Mouse (Mus musculus) mouse trophoblast stem cell (cell line): ENCODE results near the gene Lbhd2.

ENCODE experiments used
- in situ Hi-C, 2 experiments: fragments of 300-500 bp; cut with MseI, MboI; formaldehyde crosslinking; loops; 2 replicates in 1 of 2; 3 replicates in 1 of 2; pipeline ENCODE4 v1.15.1; 2025

Gene Lbhd2

DNA sequence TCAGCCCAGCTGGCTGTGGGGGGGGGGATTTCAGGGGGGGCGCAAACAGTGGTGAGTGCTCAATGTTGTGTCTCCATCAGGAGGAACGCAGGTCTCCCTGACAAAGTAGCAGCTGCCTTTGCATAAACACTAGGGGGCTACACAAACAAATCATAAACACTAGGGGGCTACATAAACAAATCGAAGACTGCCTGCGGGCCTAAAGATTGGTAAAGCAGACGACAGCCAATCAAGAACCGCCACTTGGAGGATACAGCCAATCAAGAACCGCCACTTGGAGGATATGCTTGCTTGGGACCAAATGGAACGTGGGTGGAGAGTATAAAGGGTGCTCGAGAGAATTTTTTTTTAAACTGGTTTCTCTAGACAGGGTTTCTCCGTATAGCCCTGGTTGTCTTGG lies 1.7 kb upstream of the Lbhd2 start:
- in situ Hi-C loops, result no loop called here

- in situ Hi-C loops, result no loop called here
Observed at GRCm38 (mm10) chr12:111409583-111409982, 3.0 kb downstream of the Lbhd2 start.

- in situ Hi-C loops, result no loop called here
Observed at GRCm38 (mm10) chr12:111411631-111412355, 5.2 kb downstream of the Lbhd2 start.

DNA sequence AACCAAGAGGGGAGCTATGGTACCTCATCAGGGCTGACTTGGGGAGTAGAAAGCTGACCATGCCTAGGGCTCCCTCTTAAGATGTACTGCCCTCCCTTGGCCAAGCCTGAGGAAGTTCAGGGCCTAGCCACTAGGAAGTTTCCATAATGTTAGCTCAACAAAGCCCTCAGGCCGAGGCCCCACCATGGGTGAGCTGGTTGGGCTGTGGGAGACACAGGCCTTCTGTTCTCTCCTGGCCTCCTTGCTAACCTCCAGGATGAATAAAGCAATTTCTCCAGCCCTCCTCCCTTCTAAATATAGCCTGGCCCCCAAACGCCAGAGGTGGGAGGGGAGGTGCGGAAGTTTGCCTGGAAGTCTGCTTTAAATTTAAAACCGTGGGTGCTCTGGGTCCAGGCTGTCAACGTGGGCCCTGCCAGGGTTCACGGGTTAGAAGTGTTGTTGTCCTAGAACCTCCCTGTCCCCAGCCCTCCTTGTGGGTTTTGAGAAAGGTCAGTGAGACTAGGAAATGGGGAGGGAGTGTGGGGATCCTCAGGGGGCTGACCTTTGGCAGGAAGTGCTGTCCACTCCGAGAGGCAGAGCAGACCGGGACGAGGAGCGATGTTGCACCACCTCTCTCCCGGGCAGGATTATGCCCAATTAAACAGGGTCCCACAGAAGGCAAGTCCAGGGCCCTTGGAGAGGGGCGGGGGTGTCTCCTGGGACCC lies 6.1 kb downstream of the Lbhd2 start:
- in situ Hi-C loops, result no loop called here

DNA sequence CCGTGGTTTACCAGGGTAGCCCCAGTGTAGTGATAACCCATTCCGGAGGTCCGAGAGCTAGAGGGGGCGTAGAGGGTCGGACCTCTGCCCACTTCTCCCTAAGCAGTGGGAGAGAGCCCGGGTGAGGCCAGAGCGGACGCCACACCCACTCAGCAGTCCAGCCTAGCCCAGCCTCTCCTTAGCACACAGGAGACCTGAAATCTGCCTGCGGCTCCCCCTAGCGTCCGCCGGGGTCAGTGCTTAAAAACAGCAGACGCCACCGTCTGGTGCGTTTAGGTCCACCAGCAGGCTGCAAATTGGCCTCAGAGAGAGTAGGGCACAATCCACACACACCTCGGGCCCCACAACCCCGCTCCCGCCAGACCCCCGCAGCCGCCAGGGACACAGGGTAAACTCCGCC lies 6.7 kb downstream of the Lbhd2 start:
- in situ Hi-C loops, result no loop called here

DNA sequence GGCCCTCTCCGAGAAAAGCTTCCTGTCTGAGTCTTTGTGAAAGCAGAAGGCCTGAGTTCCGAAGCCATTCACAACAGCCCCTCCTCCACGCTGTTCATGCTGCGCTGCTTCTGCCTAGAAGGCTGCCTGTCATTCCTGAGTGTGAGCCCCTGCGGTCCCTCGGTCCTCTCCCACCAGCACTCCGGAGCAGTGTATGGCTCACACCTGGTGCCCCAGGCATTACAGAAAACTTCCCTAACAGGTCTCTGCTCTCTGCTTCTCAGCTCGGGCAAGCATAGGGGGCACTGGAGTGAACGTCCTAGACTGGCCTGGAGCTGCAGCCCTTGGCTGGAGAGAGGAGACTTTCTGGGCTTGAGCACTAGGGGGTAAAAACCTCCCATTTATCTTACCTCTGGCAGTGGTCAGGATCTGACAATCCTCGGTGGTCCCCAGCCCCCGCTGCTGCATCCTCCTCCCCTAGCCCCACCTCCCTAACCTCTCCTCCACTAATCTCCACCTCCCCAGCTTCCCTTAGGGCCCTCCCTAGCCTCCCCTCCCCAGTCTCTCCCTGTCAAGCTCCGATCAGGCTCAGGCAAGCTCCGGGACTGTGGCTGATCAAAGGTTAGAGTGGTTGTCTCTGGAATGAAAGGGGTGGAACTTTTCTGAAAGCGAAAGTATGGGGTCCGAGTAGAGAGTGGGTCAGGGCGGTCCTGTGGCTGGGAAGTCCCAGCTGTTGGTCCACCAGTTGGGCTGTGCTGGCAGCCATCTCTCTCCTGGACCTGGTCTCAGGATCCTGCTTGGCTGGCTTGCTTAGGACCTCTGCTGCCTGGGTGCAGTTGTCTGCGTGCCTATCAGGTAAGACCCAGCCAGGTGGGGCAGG lies 10.5 kb downstream of the Lbhd2 start, which contains the start of gene Exoc3l4:
Exoc3l4 (plus strand) TSS at position 97 of the 859 bp plus-strand sequence.
- in situ Hi-C loops, result no loop called here

DNA sequence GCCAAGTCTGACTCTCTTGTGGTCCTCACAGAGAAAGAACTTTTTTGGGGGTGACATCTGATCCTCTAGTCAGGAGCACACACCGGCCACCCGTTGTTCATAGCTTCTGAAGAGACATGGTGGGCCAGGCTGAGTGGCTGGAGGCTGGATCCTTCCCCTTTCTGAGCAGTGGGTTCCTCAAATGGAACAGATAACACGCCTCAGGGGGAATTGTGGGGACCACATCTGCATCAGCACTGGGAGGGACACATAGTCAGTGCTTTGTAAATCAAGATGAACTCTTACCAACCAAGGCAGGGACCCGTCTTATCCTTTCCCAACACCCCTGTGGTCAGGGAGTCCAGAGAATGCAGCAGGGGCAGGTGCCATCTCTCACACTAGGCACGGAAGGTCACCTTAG lies 13.3 kb downstream of the Lbhd2 start:
- in situ Hi-C loops, result loop anchor here in 1 of 2 experiments (5.0 kb wide), 1 partner anchor 42 kb away; no protein-coding TSS in a partner anchor

DNA sequence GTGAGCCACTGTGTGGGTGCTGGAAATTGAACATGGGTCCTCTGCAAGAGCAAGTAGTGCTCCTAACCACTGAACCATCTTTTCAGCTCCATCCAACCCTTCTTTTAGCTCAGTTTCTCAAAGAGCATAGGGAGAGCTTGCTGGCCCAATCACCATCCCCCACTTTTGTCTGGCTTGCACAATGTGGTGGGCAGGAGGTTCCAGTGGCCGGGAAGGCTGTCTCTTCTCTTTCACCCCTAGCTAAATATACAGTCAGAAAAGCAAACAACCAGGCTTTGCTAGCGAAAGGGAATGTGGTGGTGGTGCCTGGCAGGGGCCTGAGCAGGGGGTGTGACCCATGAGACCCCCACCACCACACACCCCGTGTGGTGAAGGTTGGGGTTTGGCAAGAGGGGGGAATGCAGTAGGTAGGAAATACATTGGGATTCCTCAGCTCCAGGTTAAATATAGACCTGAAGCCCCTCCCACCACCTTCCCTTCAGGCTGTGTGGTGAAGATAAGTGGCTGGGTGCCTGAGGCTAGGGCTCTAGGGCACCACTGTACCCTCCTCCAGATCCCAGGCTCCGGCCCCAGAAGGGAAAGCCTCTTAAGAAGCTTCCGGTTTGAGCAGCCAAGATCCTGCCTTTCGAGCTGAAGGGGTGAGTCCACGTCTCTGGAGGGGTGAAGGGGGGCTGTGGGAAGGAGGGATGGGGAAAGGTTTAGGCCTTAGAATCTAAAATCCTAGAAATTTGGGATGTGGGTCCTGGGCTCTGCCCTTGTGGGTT lies 14.5 kb downstream of the Lbhd2 start:
- in situ Hi-C loops, result loop anchor here in 1 of 2 experiments (5.0 kb wide), 1 partner anchor 41 kb away; no protein-coding TSS in a partner anchor

GRCm38 (mm10) chr12:111422852-111423251 lies 16.2 kb downstream of the Lbhd2 start:
- in situ Hi-C loops, result loop anchor here in 1 of 2 experiments (5.0 kb wide), 1 partner anchor 39 kb away; no protein-coding TSS in a partner anchor

- in situ Hi-C loops, result loop anchor here in 1 of 2 experiments (5.0 kb wide), 1 partner anchor 39 kb away; no protein-coding TSS in a partner anchor
Observed at GRCm38 (mm10) chr12:111423570-111424129, 17.0 kb downstream of the Lbhd2 start.

DNA sequence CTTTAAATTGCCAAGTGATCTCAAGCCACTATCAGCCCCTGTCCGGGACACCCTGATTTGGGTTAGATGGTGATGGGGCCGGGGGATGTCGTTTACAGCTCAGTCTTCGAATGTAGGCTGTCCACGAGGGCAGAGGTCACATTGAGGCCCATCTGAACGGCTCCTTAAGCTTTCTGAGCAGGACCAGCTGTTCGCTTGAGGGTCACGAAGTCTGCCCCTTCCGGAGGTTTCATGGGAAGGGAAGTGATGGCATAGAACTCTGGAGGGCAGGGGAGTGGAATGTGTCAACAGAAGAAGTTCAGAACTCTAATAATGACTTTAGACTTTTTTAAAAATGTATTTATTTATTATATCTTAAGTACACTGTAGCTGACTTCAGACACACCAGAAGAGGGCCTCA lies 17.9 kb downstream of the Lbhd2 start:
- in situ Hi-C loops, result loop anchor here in 1 of 2 experiments (5.0 kb wide), 1 partner anchor 38 kb away; no protein-coding TSS in a partner anchor

DNA sequence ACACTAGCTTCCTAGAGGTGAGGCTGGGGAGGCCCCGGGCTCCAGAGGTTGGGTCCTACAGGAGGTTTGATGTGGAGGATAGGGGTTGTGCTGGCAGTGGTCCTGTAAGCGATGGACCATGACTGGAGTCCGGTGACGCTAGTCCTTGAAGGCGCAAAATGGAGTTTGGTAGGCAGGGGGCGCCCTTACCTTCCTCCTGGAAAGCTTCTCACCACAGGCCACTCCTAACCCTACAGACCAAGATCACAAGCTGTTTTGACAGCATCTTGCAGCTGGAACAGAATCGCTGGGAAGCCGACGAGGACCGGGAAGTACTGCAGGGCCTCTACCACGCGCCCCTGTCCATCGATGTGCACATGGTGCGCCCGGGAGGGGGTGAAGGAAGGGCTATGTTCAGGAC lies 18.6 kb downstream of the Lbhd2 start:
- in situ Hi-C loops, result loop anchor here in 1 of 2 experiments (5.0 kb wide), 1 partner anchor 37 kb away; no protein-coding TSS in a partner anchor

- in situ Hi-C loops, result loop anchor here in 1 of 2 experiments (5.0 kb wide), 1 partner anchor 36 kb away; no protein-coding TSS in a partner anchor
Observed at GRCm38 (mm10) chr12:111425789-111426460, 19.3 kb downstream of the Lbhd2 start.

DNA sequence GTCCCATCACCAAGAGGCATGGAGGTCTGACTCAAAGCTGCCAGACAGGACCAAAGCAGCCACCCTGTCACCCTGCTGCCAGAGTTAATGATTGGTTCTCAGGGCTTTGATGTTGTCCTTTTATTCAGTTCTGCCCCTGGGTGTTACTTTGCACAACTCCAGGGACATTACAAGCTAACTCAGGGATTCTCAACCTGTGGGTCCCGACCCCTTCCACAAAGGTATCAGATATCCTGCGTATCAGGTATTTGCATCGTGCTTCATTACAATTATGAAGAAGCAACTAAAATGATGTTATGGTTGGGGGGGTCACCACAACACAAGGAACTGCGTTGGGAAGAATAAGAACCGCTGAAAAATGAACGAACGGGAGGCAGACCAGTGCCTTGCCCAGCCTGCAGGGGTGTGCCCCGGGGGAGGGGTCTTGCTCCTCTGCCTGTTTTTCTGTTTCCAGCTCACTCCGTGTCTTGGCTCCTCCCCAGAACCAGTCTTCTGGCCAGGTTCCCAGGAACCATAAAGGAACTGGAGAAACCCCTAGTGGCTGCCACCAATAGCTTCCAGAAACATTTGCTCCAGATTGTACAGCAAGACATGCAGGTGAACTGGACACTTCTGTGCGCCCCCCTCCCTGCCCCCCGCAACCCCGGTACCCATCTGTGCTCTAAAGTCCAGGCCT lies 21.0 kb downstream of the Lbhd2 start:
- in situ Hi-C loops, result loop anchor here in 1 of 2 experiments (5.0 kb wide), 1 partner anchor 35 kb away; no protein-coding TSS in a partner anchor

DNA sequence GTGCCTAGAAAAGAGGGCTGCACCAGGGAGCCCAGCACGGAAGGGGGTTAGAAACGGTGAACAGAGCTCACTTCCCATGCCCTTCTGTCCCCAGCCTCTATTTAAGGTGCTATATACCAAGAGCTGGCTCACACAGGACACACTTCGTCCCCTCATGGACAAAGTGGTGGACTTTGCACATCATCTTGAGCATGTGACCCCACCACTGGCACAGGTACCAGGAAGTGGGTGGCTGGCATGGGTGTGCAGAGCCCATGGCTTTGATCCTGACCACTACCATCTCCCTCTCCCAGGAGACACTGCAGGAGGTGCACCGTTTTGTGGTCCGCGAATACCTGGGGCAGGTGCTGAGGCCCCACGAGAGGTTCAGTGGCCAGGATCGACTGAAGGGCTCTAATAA lies 21.8 kb downstream of the Lbhd2 start:
- in situ Hi-C loops, result loop anchor here in 1 of 2 experiments (5.0 kb wide), 1 partner anchor 34 kb away; no protein-coding TSS in a partner anchor

DNA sequence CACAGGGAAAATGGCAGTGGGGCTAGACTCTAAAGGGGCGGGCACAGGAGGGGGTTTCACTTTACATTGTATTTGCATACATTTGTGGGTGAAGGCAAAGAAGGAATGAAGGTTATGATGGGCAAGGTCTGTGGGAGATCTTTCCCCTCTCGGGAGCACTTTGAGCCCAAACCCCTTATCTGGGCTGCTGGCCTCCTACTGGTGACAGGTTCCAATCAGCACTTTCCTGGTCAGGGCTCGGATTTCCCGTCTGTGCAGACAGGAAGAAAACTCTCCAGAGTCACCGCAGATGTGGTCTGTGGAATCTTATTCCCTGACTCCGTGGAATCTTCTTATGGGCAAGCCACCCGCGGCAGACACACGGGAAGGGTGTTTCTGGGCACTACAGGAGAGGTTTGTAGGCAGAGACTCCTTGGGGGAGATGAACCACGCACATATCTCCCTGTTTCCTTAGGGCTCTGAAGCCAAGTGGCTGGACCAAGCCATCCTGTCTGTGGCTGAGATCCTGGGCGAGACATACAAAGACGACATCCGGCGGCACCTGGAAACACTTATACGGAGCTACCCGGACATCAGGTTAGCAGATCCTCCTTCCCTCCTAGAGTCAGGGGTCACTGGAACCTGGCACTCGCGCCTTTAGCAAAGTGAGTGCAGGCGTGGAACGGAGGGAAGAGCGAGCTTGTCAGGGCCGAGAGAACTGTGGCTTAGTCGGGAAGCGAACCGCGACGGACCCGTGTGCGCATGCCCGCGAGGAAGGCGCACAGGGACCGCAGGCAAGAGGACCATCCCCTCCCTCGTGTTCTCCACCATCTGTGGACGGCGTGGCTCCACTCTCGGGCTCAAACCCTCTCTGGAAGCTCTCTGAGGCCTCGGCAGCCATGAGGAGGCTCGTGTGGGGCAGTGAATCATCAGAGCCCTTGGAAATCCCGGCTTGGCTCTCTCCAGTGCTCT lies 22.6 kb downstream of the Lbhd2 start:
- in situ Hi-C loops, result loop anchor here in 1 of 2 experiments (5.0 kb wide), 1 partner anchor 33 kb away; no protein-coding TSS in a partner anchor

DNA sequence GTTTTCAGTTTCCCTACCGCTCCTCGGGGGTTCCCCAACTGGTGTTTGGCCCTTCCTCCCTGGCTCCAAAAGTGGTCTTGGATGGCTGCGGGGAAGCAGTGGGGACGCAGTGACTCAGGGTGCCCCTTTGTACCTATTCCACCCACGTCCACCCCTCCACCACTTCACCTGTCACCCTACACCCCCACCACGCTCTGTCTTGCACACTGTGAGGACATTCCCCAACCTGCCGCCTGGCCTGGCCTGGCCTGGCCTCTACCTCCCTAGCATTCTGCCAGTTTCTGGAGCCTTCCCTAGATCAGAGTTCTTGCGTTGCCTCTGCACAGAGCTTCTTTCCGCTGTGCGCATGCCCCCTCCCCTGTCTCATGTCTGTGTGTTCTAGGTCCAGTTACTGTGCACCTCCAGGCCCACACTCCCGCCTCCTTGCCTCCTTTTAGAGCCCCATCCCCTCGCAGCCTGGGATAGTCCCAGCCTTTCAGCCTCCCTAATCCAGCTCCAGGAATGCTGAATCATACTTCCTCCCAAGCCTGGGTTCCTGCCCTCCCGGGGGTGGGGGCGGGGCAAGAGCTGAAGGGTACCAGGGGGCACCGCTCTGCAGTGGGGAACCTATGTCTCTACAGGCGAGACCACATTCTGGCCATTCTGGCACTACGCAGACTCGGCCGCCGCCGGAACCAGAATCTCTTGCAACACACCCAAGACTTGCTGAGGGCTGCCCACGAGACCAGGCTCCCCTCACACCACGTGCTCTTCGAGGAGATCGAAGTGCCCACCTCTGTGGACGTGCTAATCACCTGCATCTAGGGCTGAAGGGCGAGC lies 23.6 kb downstream of the Lbhd2 start:
- in situ Hi-C loops, result no loop called here
